Mouse (Mus musculus): ENCODE results near the gene Kdm4d. TPM values are rescaled to one million over a fixed set of nuclear protein-coding genes. Genes with fewer than 3 reads are reported as not detected.
"Not testable (repeated sequence)": the region's sequence is repeated elsewhere in the genome, so short reads cannot be mapped to it uniquely, and the experiment has no call there.

Gene Kdm4d
- total RNA-seq, 4 experiments from 2014 or later = not detected

- no peak for DNase-seq (ENCODE audit: low spot score in 2 of 2)
These were observed 44.0 kb downstream of the Kdm4d start for GRCm38 (mm10) chr9:14456320-14456719.

GRCm38 (mm10) chr9:14451120-14451519 is 49.2 kb downstream of the Kdm4d start:
- DNase-seq (ENCODE audit: low spot score in 2 of 2) = not testable (repeated sequence)

GRCm38 (mm10) chr9:14447086-14447485 is 53.2 kb downstream of the Kdm4d start:
- not testable (repeated sequence) for DNase-seq (ENCODE audit: low spot score in 2 of 2)

- DNase-seq (ENCODE audit: low spot score in 2 of 2) = no peak
These were observed 59.9 kb downstream of the Kdm4d start for GRCm38 (mm10) chr9:14440347-14440746.

- no peak for DNase-seq (ENCODE audit: low spot score in 2 of 2)
These were observed 66.9 kb downstream of the Kdm4d start for GRCm38 (mm10) chr9:14433252-14433939.

Other genes with a start within 250 kb of the Kdm4d start
- 10 to 100 TPM; 13.9 to 20.4 (median 18.7) TPM for gene Sesn3, start 225.4 kb downstream of the Kdm4d start, total RNA-seq (2022)
- gene Endod1, start 119.0 kb downstream of the Kdm4d start, total RNA-seq (2022) = 1 to 10 TPM; 1.3 to 2.4 (median 2.0) TPM
- 10 to 100 TPM; 92.6 to 98.8 (median 96.1) TPM for gene Cwc15, start 135 bp upstream of the Kdm4d start, total RNA-seq (2022)
- 100 to 1,000 TPM; 324 to 412 (median 352) TPM for gene Amotl1, start 144.6 kb upstream of the Kdm4d start, total RNA-seq (2022)
- gene Piwil4, start 240.3 kb upstream of the Kdm4d start, total RNA-seq (2022) = not detected